Mouse (Mus musculus): Measurements from ENCODE around the gene Slc30a6. TPM values are rescaled to one million over a fixed set of nuclear protein-coding genes. Genes with fewer than 3 reads are reported as not detected.

Gene Slc30a6
- polyA plus RNA-seq, 1 experiment from 2014 or later: 27.3 TPM

Other genes starting within 250 kb of the Slc30a6 start
- 66.1 and 66.9 TPM in 2 replicates for gene Memo1, start 100.1 kb upstream of the Slc30a6 start, polyA plus RNA-seq (2016; fragmentation: Nextera tagmentation; extraction: Ambion mirVana)
- 202 and 205 TPM in 2 replicates for gene Dpy30, start 71.7 kb upstream of the Slc30a6 start, polyA plus RNA-seq (2016; fragmentation: Nextera tagmentation; extraction: Ambion mirVana)
- 19.1 and 20.2 TPM in 2 replicates for gene Spast, start 56.6 kb upstream of the Slc30a6 start, polyA plus RNA-seq (2016; fragmentation: Nextera tagmentation; extraction: Ambion mirVana)
- gene Nlrc4, start 63.5 kb downstream of the Slc30a6 start, polyA plus RNA-seq (2016; fragmentation: Nextera tagmentation; extraction: Ambion mirVana): 0.14 and 0.15 TPM in 2 replicates
- gene Yipf4, start 93.9 kb downstream of the Slc30a6 start, polyA plus RNA-seq (2016; fragmentation: Nextera tagmentation; extraction: Ambion mirVana): 63.2 and 64.7 TPM in 2 replicates
- gene Birc6, start 132.7 kb downstream of the Slc30a6 start, polyA plus RNA-seq (2016; fragmentation: Nextera tagmentation; extraction: Ambion mirVana): 76.3 and 83.3 TPM in 2 replicates